Mouse (Mus musculus) spleen, postnatal 10 days (tissue): ENCODE data around the gene Med29.
A peak's percentile ranks its signal among the peaks of the same experiment; 100 is the strongest.

Experiments
- DNase-seq, 2 experiments: peaks; one replicate each; pipeline ENCODE4 v3.0.0; 2021 to 2022; ENCODE audit warnings: low spot score in 2 of 2

The Med29 gene

DNA sequence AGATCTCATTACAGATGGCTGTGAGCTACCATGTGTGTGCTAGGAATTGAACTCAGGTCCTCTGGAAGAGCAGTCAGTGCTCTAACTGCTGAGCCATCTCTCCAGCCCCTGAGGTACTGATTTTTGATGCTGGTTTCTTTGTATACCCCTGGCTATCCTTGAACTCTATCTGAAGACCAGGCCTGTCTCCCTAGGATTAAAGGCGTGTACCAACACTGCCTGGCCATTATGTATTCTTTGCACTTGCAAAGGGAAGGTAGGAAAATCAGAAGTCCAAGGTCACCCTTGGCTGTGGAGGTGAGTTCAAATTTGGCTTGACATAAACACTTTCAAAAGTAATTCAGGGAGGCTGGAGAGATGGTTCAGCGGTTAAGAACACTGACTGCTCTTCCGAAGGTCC lies 37.9 kb downstream of the Med29 start:
- DNase-seq, result no peak

DNA sequence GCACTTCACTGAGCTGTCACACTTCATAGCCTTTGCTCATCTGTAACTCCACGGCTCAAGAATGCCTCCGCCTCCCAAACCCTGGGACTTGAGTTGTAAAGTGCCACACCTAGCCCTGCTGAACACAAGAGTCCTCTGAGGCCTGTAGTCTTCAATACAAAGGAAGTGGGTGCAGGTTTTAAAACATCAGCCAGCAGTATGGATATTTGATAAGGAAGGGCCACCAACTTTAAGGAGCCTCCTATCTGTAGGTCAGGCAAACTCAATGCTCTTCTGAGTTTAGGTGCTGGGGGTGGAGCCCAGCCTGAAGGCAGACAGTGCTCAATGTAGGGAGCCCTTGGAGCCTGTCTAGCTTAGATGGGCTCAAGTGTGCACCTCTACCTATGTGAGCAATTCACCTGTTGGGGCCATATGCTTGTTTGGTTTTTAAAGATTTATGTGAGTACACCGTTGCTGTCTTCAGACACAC lies 38.4 kb downstream of the Med29 start:
- no peak for DNase-seq

DNA sequence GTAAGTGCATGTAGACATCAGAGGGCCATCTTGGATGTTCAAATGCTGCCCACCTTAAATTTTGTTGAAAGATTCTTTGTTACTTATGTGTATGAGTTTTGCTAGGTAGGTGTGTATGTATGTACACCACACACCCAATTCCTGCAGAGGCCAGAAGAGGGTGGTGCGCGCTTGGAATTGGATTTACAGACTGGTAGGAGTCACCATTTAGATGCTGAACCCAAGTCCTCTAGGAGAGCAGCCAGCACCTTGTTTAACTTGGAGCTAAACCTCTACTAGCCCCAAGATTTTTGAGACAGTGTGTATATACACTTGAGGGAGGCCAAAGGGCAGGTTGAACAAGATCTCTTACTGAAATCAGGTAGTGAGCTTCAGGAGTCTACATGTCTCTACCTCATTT lies 39.2 kb downstream of the Med29 start:
- DNase-seq, result no peak

DNA sequence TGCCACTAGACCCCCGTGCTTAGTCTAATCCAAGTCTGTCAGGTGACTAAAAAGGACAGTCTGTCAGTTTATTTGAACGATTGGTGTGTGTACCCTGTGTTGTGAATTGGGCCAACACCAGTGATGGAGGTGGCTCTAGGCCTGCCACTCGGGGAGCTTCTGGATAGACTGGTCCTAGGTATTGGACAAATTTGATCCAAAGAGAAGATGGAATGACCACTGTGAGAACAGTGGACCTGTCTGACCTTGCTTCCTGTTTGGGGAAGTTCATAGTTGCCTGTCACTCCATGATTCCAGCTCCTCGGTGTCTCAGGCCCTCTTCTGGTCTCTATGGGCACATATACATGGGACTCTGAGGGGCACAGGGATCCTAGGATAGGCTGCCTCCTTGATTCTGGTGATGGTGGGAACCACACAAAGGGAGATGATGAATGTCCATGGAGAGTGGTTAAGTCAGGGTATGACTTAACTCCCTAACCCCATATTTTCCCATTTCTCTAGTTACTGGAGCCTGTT lies 40.8 kb downstream of the Med29 start:
- DNase-seq, result no peak

DNA sequence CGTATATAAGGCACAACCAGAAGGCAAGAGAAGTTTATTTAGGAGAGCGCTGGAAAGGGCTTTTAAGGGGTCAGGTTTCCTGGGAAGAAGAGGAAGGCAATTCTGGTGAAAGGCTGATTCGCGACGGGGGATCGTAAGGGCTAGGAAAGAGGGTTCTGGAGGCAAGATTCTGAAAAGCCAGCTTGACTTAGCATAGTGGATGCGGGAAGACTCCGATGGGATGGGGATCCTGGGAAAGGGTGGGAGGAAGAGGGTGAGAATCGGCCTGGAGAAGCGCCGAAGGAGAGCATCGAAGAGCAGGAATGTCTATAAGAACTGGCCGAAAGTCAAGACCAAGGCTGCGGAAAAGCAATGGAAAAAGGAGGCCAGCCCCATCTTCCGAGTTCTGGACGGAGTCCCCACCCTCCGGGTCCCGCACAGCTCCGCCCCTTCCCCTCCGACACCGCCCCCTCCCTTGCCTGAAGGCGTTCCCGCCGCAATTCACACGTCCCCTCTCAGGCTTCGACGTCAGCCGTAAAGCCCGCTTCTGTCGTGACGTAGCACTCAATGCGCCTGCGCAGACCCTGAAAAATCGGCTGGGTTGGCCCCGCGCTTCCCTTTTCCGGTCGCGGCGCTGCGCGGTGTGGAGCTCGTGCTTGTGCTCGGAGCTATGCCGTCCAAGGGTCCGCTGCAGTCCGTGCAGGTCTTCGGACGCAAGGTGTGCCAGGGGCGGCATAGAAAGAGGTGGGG lies 42.2 kb downstream of the Med29 start, which contains the start of gene Rps16:
TSS of gene Rps16 (plus strand) at position 498 of the 729 bp plus-strand sequence.
- peak; percentile 99 for DNase-seq

DNA sequence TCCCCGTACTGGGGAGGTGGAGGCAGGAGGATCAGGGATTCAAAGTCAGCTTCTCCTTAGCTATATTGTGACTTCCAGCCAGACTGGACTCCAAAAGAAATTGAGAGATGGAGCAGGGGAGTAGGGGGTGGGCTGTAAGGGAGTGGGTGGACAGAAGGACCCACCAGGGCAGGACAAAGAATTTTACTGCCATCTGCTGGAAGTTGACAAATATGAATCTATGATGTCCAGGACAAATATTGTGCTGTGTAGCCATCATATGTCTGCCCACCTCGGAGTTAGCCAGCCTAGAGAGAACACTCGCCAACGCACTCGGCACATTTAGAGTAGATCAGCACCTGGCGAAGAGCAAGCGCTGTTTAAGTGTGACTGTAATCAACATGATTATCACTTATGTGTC lies 43.9 kb downstream of the Med29 start:
- no peak for DNase-seq

DNA sequence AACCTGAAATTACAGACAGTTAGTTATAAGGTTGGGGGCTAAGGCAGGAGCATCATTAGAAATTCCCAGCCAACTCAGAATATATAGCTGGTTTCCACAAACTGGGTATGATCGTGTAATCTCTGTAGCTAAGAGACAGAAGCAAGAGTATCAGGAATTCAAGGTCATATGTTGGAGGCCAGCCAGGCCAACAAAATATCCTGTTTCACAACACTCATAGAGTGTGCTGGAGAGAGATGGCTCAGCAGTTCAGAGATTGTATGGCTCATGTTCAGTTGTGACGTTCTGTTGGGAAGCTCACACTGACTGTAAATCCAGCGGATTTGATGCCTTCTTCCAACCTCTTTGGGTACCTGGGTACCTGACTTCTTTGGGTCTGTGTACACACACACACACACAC lies 44.8 kb downstream of the Med29 start:
- DNase-seq, result no peak

DNA sequence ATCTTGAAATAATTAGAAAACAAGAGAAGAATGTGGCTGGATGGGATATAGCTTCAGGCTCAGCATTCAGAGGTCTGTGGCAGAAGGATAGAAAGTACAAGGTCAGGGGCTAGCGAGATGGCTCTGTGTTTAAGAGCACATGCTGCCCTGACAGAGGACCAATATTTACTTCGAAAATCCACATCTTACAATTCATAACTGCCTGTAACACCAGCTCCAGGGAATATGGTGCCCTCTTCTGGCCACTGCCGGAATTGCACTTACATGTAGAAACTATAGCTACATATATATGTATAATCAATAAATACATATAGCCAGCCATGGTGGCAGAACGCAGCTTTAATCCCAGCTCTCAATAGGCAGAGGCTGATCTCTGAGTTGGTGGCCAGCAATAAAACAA lies 47.9 kb downstream of the Med29 start:
- DNase-seq, result peak; percentile 73 to 85

DNA sequence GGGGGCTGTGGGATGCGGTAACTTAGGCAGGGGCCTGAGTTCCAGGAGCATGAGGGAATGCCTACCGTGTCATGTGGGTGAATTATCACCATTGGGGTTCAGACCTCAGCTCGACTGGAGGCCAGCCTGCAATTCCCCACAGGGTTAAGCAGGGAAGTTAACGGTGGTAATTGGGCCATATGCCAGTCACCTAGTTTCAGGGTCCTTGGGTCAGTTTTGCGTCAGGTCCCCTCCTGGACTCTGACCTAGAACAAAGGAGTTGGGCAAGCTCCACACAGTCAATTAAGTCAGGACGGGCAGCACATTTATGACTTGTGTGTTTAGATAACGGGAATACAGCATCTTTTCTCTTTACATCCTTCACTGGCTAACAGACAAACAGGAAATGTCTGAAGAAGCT lies 51.1 kb downstream of the Med29 start:
- no peak for DNase-seq

DNA sequence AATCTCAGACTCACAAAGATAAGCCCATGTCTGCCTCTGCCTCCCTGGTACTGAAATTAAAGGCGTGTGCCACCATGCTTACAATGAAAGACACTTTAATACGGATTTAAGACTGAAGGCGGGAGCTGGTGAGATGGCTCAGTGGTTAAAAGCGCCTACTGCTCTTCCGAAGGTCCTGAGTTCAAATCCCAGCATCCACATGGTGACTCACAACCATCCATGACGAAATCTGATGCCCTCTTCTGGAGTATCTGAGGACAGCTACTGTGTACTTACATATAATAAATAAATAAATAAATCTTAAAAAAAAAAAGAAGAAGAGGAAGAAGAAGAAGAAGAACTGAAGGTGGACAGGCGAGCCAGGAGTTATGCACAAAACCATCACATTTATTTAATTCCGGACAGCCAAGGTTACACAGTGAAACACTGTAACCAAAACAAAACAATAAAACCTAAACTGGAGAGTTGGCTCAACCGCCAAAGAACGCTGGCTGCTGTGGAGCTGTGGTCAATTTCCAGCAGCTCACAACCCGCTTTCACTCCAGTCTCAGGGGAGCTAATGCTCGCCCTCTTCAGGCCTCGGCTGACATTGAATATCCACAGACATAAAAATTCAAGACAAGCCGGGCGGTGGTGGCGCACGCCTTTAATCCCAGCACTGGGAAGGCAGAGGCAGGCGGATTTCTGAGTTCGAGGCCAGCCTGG lies 53.1 kb downstream of the Med29 start:
- peak; percentile 34 to 70 for DNase-seq

DNA sequence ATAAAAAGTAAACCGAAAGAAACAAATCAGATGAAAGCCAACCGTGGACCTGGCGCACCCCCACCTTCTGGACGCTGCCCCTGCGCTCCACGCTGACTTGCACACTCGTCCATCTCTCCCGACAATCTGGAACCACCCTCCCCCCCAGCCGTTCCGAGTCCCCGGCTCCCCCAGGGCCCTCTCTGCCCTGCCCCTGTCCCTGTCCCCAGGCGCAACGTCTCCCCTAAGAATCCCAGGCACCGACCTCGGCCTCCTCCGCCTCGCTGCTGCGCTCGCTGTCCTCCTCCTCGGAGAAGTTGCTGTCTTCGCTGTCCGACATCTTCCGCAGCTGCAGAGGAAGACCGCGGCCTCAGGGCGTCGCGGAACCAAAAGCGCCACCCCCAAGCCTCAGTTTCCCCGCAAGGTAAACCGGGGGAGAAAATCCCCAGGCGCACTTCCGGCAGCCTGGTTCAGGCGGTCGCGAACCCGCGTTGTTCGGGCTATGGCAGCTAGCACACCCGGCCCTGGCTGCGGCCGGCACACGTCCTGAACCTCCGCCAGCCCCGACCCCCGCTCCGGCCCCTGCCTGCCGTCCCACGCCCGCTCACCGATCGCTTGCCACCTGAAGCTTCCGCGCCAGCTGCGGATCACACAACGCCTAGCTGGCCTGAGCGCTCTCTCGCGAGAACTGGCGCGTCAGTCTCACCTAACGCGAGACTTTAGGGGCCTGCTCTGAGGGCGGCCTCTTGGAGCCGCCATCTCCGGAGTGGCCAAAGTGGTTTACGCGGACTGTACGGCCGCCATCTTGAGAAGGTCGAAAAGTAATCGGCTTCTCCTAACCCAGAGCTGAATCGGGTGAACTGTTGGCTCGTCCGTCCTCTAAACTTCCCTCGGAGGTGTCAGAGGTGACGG lies 54.2 kb downstream of the Med29 start, which contains the start of gene Supt5:
TSS of gene Supt5 (minus strand) at position 639 of the 891 bp plus-strand sequence.
- DNase-seq, result peak; percentile 94 to 98
